Mouse (Mus musculus) liver, adult 2 months (tissue): ENCODE data around the gene Pan3.

Source experiments
- CTCF ChIP-seq: fragments of 200-500 bp; IDR thresholded peaks from 2 replicates; pipeline ENCODE4 v1.5.1; 2011; ENCODE audit warnings: low read depth, low read length, control low read depth
- POLR2A ChIP-seq: fragments of 200-500 bp; IDR thresholded peaks from 2 replicates; pipeline ENCODE4 v1.6.1; 2011; ENCODE audit warnings: low read length, control low read depth; ENCODE audit not compliant: insufficient read depth; ENCODE audit errors: extremely low read depth

DNA sequence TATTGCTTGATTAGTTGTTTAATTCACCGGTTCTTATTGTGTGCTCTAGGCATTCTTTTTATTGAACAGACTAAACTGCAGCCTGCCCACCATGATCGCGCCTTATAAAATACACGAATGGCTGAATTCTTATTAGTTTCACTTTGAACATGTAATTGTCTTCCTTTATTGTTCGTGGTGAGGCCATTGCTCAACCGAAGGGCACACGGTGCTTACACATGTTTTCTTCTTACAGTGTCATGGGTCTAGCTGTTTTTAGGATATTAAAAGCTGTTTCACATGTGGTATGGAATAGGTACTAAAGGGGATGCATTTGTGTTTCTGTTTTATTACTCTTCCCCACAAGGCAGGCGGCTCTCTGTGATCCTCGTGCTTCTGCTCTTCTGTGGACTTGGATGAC, 81.4 kb downstream of the Pan3 start:
- no peak for TF ChIP-seq POLR2A
- no peak for TF ChIP-seq CTCF
